Mouse (Mus musculus) bone marrow, adult 2 months (tissue): ENCODE results near the gene Pln.

Experiments used
- CTCF ChIP-seq: fragments of 200-500 bp; IDR thresholded peaks from 2 replicates; pipeline ENCODE4 v1.5.1; 2011; ENCODE audit warnings: low read length, control low read depth; ENCODE audit not compliant: control insufficient read depth, insufficient read depth
- POLR2A ChIP-seq: fragments of 200-500 bp; IDR thresholded peaks from 2 replicates; pipeline ENCODE4 v1.6.1; 2011; ENCODE audit warnings: low read depth, mild to moderate bottlenecking, control low read depth, low read length, borderline replicate concordance; ENCODE audit not compliant: control insufficient read depth

- no peak for TF ChIP-seq CTCF
- TF ChIP-seq POLR2A = no peak
These were observed 14.1 kb upstream of the Pln start for GRCm38 (mm10) chr10:53323367-53323766.
